Mouse (Mus musculus): Measurements from ENCODE around the gene Hist1h4f. TPM values are rescaled to one million over a fixed set of nuclear protein-coding genes. Genes with fewer than 3 reads are reported as not detected.
"Not testable (repeated sequence)": the region's sequence is repeated elsewhere in the genome, so short reads cannot be mapped to it uniquely, and the experiment has no call there.

Hist1h4f gene
- polyA plus RNA-seq, 1 experiment from 2014 or later, result not detected

DNA sequence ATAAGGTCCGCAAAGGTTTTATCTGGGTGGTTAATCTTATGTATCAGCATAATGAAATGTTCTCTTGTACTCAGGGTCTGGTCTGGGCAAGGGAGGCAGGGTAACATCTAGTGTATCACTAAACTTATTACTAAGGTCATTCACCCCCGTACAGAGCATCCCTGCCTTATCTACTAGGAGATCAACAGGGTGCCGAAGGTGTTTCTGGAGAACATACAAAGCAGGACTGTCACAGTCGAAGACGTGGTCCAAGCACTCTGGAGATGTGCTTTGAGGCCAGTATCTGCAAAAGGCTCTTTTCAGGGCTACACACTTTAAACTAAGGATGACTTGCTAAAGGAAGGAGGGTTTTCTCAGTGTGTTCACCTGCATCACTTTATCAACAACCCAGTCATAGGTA, 4.8 kb downstream of the Hist1h4f start:
- ATAC-seq, result no peak
- WGBS, result 82% methylated on average over 5 of the region's 5 CpGs
- no peak overlapping the region for H3K4me3 ChIP-seq (replicated peaks; ENCODE audit: low read length)
- H3K27ac ChIP-seq (ENCODE audit: low read length), result no peak overlapping the region
- no peak overlapping the region for H3K4me2 ChIP-seq (ENCODE audit: low read length)
- no peaks in the 10 kb centered on the region for H3K36me3 ChIP-seq (ENCODE audit: control insufficient read depth, insufficient read depth)
- no peaks in the 10 kb centered on the region for H3K27me3 ChIP-seq (replicated peaks; ENCODE audit: control insufficient read depth, insufficient read depth, low read length)
- peaks cover 8% of the 10 kb centered on the region for H3K4me1 ChIP-seq (replicated peaks; ENCODE audit: control insufficient read depth, insufficient read depth, low read length)
- H3K9me3 ChIP-seq (ENCODE audit: control insufficient read depth, low read length), result no peaks in the 10 kb centered on the region
- no peak overlapping the region for H3K9ac ChIP-seq (replicated peaks; ENCODE audit: low read depth, low read length)

- Histone ChIP-seq H3K4me3 (replicated peaks; ENCODE audit: low read length) (peak overlapping the region; percentile 54), H3K27ac (ENCODE audit: low read length) (peak overlapping the region; percentile 94), H3K4me2 (ENCODE audit: low read length) (peak overlapping the region; percentile 45), H3K9ac (replicated peaks; ENCODE audit: low read depth, low read length) (0 out of 2 replicates have a peak overlapping the region, but pooled peaks have one; percentile 42)
- WGBS, result 1% methylated on average over 12 of the region's 14 CpGs
- peak; percentile 14 for ATAC-seq
- not testable (repeated sequence) for H3K4me1 ChIP-seq (replicated peaks; ENCODE audit: control insufficient read depth, insufficient read depth, low read length); H3K27me3 ChIP-seq (replicated peaks; ENCODE audit: control insufficient read depth, insufficient read depth, low read length); H3K36me3 ChIP-seq (ENCODE audit: control insufficient read depth, insufficient read depth); H3K9me3 ChIP-seq (ENCODE audit: control insufficient read depth, low read length)
Measured at GRCm38 (mm10) chr13:23544787-23545120, 6.7 kb downstream of the Hist1h4f start.

GRCm38 (mm10) chr13:23543965-23544786, 7.3 kb downstream of the Hist1h4f start, which contains the start of gene Hist1h3f:
TSS of gene Hist1h3f (plus strand) at chr13:23544052.
- H3K4me1 ChIP-seq (replicated peaks; ENCODE audit: control insufficient read depth, insufficient read depth, low read length), result peaks cover 2% of the 10 kb centered on the region; the same call in 1 of the 2 replicates

DNA sequence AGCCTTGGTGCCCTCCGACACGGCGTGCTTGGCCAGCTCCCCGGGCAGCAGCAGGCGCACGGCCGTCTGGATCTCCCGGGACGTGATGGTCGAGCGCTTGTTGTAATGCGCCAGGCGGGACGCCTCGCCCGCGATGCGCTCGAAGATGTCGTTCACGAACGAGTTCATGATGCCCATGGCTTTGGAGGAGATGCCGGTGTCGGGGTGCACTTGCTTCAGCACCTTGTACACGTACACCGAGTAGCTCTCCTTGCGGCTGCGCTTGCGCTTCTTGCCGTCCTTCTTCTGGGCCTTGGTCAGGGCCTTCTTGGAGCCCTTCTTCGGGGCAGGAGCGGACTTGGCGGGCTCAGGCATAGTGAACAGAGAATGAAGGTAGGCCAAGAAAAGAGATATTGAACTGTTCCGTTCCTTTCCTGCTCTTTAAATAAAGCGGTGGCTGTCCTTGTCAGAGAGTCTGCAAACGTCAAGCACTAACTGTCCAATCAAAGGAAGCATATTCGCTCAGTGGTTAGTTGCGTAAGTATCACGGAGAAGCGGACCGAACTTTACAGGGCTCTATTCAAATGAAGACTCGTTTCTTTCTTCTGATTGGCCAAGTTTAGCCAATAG, 8.3 kb downstream of the Hist1h4f start, which contains the start of gene Hist1h2bh:
Hist1h2bh (minus strand) TSS at position 394 of the 609 bp plus-strand sequence.
- not testable (repeated sequence) for H3K36me3 ChIP-seq (ENCODE audit: control insufficient read depth, insufficient read depth); H3K4me1 ChIP-seq (replicated peaks; ENCODE audit: control insufficient read depth, insufficient read depth, low read length); H3K27me3 ChIP-seq (replicated peaks; ENCODE audit: control insufficient read depth, insufficient read depth, low read length); H3K9me3 ChIP-seq (ENCODE audit: control insufficient read depth, low read length)
- ATAC-seq, result peak; percentile 93
- H3K4me2 ChIP-seq (ENCODE audit: low read length), result peak within 1 kb of the TSS; percentile 73
- H3K9ac ChIP-seq (replicated peaks; ENCODE audit: low read depth, low read length), result peak within 1 kb of the TSS; percentile 41
- peak within 1 kb of the TSS; percentile 54 for H3K4me3 ChIP-seq (replicated peaks; ENCODE audit: low read length)
- peak within 1 kb of the TSS; percentile 94 for H3K27ac ChIP-seq (ENCODE audit: low read length)
- whole genome bisulfite sequencing, result under 1% methylated on average over 27 of the region's 42 CpGs

More at GRCm38 (mm10) chr13:23543965-23544786, 7.3 kb downstream of the Hist1h4f start, which contains the start of gene Hist1h3f:
- peak within 1 kb of the TSS; percentile 54 for H3K4me3 ChIP-seq (replicated peaks; ENCODE audit: low read length)
- no peaks in the 10 kb centered on the region for H3K36me3 ChIP-seq (ENCODE audit: control insufficient read depth, insufficient read depth)
- H3K9ac ChIP-seq (replicated peaks; ENCODE audit: low read depth, low read length), result peak within 1 kb of the TSS; percentile 61
- H3K9me3 ChIP-seq (ENCODE audit: control insufficient read depth, low read length), result no peaks in the 10 kb centered on the region
- peak within 1 kb of the TSS; percentile 94 for H3K27ac ChIP-seq (ENCODE audit: low read length)
- under 1% methylated on average over 23 of the region's 45 CpGs for WGBS
- peak; percentile 93 for ATAC-seq
- peak within 1 kb of the TSS; percentile 73 for H3K4me2 ChIP-seq (ENCODE audit: low read length)
- H3K27me3 ChIP-seq (replicated peaks; ENCODE audit: control insufficient read depth, insufficient read depth, low read length), result no peaks in the 10 kb centered on the region

DNA sequence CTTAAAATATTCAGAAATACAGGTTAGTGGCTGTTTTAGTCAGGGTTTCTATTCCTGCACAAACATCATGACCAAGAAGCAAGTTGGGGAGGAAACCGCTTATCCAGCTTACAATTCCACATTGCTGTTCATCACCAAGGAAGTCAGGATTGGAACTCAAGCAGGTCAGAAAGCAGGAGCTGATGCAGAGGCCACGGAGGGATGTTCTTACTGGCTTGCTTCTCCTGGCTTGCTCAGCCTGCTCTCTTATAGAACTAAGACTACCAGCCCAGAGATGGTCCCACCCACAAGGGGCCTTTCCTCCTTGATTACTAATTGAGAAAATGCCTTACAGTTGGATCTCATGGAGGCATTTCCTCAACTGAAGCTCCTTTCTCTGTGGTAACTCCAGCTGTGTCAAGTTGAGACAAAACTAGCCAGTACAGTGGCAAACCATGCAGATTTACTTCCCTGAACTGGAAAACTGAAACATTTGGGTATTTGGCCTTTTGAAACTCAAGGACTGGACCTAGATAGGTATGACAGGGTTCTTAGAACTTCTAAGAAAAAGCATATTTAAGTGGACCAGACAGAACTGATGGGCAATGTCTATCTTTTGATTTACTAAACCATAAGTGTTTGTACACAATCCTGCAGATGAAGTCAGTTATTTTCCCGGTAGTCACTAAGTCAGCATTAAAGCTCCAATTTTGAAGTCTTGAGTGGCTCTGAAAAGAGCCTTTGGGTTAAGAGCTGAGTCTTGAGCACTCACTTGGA, 9.0 kb downstream of the Hist1h4f start:
- peak overlapping the region; percentile 58 for H3K4me2 ChIP-seq (ENCODE audit: low read length)
- H3K4me1 ChIP-seq (replicated peaks; ENCODE audit: control insufficient read depth, insufficient read depth, low read length); H3K27me3 ChIP-seq (replicated peaks; ENCODE audit: control insufficient read depth, insufficient read depth, low read length); ATAC-seq; H3K36me3 ChIP-seq (ENCODE audit: control insufficient read depth, insufficient read depth); H3K9me3 ChIP-seq (ENCODE audit: control insufficient read depth, low read length): not testable (repeated sequence)
- peak overlapping the region; percentile 48 for H3K27ac ChIP-seq (ENCODE audit: low read length)
- H3K4me3 ChIP-seq (replicated peaks; ENCODE audit: low read length), result peak overlapping the region; percentile 42
- 9% methylated on average over 3 of the region's 3 CpGs for WGBS
- H3K9ac ChIP-seq (replicated peaks; ENCODE audit: low read depth, low read length), result peak overlapping the region; percentile 33; the same call in 1 of the 2 replicates

- 68% methylated on average over 3 of the region's 3 CpGs for WGBS
- Histone ChIP-seq H3K4me1 (replicated peaks; ENCODE audit: control insufficient read depth, insufficient read depth, low read length) (peaks cover 8% of the 10 kb centered on the region; the same call in 1 of the 2 replicates), H3K4me2 (ENCODE audit: low read length) (no peak overlapping the region), H3K4me3 (replicated peaks; ENCODE audit: low read length) (no peak overlapping the region), H3K9me3 (ENCODE audit: control insufficient read depth, low read length) (no peaks in the 10 kb centered on the region), H3K27ac (ENCODE audit: low read length) (no peak overlapping the region), H3K36me3 (ENCODE audit: control insufficient read depth, insufficient read depth) (no peaks in the 10 kb centered on the region), H3K9ac (replicated peaks; ENCODE audit: low read depth, low read length) (no peak overlapping the region), H3K27me3 (replicated peaks; ENCODE audit: control insufficient read depth, insufficient read depth, low read length) (no peaks in the 10 kb centered on the region)
- no peak for ATAC-seq
Measured at GRCm38 (mm10) chr13:23541497-23541896, 10.0 kb downstream of the Hist1h4f start.

DNA sequence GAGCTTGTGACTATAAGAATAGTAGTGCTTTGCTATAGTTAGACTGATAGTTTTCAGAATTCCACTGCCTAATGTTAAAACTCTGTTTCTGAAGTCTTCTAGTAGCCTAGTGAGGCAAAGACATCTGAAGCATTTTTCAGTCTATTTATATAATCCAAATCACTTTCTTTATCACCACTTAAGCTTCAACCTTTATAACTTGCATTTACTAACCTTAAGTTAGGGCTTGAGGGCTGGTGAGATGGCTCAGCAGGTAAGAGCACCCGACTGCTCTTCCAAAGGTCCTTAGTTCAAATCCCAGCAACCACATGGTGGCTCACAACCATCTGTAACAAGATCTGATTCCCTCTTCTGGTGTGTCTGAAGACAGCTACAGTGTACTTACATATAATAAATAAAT, 11.6 kb downstream of the Hist1h4f start:
- ATAC-seq; H3K27me3 ChIP-seq (replicated peaks; ENCODE audit: control insufficient read depth, insufficient read depth, low read length); H3K4me3 ChIP-seq (replicated peaks; ENCODE audit: low read length); H3K27ac ChIP-seq (ENCODE audit: low read length); H3K9ac ChIP-seq (replicated peaks; ENCODE audit: low read depth, low read length); H3K36me3 ChIP-seq (ENCODE audit: control insufficient read depth, insufficient read depth); H3K4me2 ChIP-seq (ENCODE audit: low read length); H3K9me3 ChIP-seq (ENCODE audit: control insufficient read depth, low read length): not testable (repeated sequence)
- H3K4me1 ChIP-seq (replicated peaks; ENCODE audit: control insufficient read depth, insufficient read depth, low read length), result peaks cover 13% of the 10 kb centered on the region
- 70% methylated on average over 1 of the region's 1 CpGs for WGBS

DNA sequence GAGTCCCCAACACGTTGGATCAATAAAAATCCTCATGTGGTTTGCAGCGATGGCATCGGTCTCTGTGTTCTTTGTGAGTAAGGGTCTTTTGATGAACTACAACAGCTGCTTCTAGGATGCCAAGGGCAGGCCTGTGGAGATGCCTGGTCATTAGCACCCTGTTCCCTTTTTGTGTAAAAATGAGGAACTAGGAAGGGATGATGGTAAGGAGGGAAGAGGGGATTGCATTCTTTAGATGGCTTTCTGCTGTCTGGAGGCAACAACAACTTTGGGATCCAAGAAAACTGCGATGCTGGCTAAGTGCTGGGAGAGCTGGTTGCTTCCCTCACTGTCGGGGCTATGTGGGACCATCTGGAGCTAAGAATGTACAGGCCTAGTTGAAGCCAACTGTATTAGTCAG, 13.2 kb downstream of the Hist1h4f start:
- 87% methylated on average over 5 of the region's 5 CpGs for WGBS
- Histone ChIP-seq H3K4me2 (ENCODE audit: low read length) (no peak overlapping the region), H3K9ac (replicated peaks; ENCODE audit: low read depth, low read length) (no peak overlapping the region), H3K27ac (ENCODE audit: low read length) (no peak overlapping the region), H3K4me3 (replicated peaks; ENCODE audit: low read length) (no peak overlapping the region), H3K27me3 (replicated peaks; ENCODE audit: control insufficient read depth, insufficient read depth, low read length) (no peaks in the 10 kb centered on the region), H3K9me3 (ENCODE audit: control insufficient read depth, low read length) (no peaks in the 10 kb centered on the region), H3K36me3 (ENCODE audit: control insufficient read depth, insufficient read depth) (no peaks in the 10 kb centered on the region), H3K4me1 (replicated peaks; ENCODE audit: control insufficient read depth, insufficient read depth, low read length) (peaks cover 24% of the 10 kb centered on the region)
- ATAC-seq, result no peak

All from forebrain, embryonic 16.5 days (tissue).